Mouse (Mus musculus) frontal cortex, postnatal 36 days (tissue): ENCODE measurements around the gene Tox2.

Experiments used
- DNase-seq, 2 experiments: peaks; one replicate each; pipeline ENCODE4 v3.0.0; 2022; ENCODE audit warnings: low spot score in 2 of 2

Gene Tox2

DNA sequence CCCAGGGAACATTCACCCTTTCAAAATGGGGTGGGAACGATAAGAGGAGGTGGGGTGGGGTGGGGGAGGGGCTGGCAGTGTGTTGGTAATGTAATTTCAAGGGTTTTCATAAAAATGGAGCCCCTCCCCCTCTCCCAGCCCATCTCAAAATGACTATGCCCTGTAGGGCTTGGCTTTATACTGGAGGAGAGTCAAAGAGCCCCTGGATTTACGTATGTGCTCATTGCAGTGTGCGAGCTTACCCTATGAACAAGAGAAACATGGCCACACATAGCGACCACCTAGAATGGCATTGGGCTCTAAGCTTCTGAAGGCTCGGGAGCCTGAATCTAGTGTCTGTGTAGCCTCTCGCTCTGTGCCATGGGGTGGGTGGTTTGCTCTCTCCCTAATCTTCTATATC, 51.3 kb downstream of the Tox2 start:
- DNase-seq, result no peak

- DNase-seq, result no peak
Observed at GRCm38 (mm10) chr2:163256765-163257164, 53.8 kb downstream of the Tox2 start.

GRCm38 (mm10) chr2:163261362-163262054, 58.6 kb downstream of the Tox2 start:
- DNase-seq, result no peak

DNA sequence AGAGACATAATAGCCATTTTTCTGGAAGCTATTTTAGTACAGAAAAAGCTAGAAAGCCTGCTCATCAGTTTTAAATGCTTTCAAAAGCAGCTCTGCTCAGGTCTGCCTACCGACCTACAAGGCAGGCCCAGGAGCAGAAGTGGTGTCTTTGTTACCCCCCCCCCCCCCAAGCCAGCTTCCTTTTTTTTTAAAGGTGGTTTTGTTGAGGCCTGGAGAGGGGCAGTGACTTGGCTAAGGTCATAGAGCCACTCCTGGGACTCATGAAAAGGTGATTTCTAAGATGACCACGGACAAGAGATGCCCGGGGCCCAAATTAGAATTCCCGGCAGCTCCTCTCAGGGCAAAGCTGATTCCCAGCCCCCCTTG, 59.1 kb downstream of the Tox2 start:
- no peak for DNase-seq

DNA sequence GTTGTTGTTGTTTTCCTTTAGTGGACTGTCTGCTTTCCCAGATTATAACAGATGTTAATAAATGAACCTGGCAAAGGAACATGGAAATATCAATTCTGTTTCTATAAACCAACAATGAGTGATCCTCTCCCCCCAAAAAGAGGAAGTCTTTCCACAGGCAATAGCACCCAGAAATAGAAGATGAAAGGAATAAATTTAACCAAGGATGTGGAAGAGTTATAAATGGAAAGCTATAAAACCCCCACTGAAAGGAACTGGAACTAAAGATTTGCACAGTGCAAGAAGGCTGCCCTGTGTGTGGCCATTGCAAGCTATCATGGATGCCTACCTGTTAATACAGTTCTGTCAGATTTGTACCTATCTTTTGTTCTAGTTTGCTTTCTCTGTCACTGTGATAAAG, 64.2 kb downstream of the Tox2 start:
- DNase-seq, result no peak

- no peak for DNase-seq
Observed at GRCm38 (mm10) chr2:163271581-163272492, 68.9 kb downstream of the Tox2 start.

DNA sequence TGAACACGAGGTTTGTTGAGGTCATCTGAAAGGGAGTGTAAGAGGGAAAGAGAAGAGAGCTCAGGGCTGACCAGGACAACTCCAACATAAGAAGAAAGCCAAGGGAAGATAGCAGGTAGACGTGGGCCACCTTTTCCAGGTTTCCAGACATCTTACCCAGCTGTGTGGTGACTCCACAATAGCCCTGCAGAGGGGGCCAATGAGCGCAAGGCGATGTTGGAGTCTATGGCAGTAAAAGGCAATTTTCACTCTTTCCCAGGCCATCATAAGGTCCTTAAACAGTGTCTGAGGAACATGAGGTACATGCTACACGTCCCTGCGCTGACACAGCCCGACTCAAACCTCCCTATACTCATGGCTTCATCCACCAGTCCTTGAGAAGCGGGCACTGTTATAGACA, 70.9 kb downstream of the Tox2 start:
- DNase-seq, result no peak

- DNase-seq, result no peak
Observed at GRCm38 (mm10) chr2:163275986-163276385, 73.1 kb downstream of the Tox2 start.

GRCm38 (mm10) chr2:163277979-163278378, 75.1 kb downstream of the Tox2 start:
- no peak for DNase-seq

- no peak for DNase-seq
Observed at GRCm38 (mm10) chr2:163280636-163281322, 77.9 kb downstream of the Tox2 start.

GRCm38 (mm10) chr2:163284856-163285255, 81.9 kb downstream of the Tox2 start:
- DNase-seq, result no peak

DNA sequence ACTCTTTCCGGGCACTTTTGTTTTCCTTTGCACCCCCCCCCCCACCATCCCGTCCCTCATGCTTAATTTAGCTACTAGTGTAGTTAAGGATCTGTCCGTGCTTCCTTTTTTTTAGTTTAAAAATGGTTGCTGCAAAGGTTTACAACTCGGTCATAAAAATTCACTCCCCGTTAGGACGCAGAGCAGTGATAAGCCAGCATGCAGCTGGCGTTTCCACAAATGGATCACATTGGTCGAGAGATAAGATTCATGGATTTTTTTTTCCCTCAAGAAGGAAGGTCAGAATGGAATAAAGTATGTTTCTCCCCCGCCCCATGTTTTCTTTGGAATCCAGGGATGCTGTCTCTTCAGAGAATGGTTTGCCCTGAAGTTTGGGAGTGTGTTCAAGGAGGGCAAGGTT, 82.4 kb downstream of the Tox2 start:
- DNase-seq, result no peak

GRCm38 (mm10) chr2:163285762-163286161, 82.8 kb downstream of the Tox2 start:
- no peak for DNase-seq

DNA sequence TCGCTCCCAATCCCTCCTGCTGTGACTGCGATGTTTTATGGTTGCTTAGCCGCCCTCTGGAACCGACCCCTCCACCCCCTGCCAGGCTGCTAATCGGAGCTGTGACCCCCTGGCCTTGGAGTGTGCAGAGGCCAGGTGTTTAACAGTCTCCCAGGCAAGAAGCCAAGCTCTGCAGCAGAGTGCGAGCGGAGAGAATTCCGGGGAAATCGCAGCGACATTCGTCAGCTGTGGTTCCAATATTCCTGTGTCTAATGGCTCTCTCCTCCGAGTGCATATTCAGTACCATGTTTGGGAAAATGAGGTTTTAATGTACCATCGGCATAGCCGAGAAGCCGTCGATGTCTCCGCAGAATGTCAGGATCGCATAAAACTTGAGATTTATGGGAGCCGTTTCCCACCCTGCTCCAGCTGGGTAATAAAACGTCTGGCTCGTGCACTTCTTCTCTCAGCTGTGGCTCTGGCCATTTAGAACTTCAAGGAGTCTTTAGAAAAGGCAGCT, 86.0 kb downstream of the Tox2 start:
- DNase-seq, result no peak

DNA sequence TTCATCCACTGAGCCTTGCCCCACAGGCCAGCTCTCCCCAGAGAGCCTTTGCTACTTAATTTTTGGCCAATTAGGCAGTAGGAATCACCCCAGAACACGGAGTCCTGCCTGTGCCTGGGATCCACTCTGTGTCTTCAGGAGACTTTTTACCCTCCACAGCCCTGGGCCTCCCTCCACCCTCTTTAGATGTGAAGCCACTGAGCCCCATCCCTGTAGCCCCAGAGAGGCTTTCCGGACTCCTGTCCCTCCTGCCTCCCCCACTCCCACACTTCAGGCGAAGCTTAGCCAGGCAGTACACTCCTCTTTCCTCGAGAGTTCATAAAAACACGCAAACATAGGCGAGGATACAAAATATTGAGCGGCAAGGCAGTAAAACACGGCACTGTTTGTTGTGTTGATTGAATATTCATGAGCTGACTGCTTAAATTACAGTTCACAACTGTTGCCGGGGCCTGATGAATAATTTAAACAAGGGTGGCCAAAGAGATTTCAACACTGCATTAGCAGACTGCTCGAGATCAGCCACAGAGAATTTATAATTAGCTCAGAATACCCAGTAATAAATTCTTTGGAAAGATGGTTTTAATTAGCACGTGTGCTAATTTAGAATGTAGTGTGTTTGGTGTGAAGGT, 94.2 kb downstream of the Tox2 start:
- DNase-seq, result no peak

- peak in 1 of 2 experiments; percentile 30 for DNase-seq
Observed at GRCm38 (mm10) chr2:163300069-163301060, 97.4 kb downstream of the Tox2 start.

GRCm38 (mm10) chr2:163301641-163302040, 98.7 kb downstream of the Tox2 start:
- DNase-seq, result no peak

DNA sequence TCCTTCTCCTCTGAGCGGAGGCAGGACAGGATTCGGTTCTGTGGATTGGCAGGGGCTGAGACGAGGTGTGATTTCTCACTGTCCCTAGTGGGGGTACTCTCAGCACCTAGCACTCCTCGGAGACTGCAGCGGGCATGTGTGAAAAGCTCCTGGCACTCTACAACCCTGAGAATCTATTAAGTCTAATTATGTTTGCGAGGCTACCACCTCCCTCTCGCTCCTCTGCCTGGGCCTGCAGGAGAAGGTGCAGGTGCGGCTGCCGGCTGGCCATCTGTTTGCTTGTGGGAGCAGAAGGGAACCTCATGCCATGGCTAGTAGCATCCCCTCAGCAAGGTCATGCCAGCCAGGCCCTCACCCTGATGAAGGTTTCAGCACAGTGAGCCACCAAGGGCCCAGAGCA, 100.1 kb downstream of the Tox2 start:
- DNase-seq, result no peak

- peak; percentile 28 to 56 for DNase-seq
Observed at GRCm38 (mm10) chr2:163309376-163309775, 106.5 kb downstream of the Tox2 start.

- DNase-seq, result no peak
Observed at GRCm38 (mm10) chr2:163310163-163310688, 107.3 kb downstream of the Tox2 start.
